Mouse (Mus musculus) macrophage (primary cell): Measurements from ENCODE around the gene Gm11733. TPM values are rescaled to one million over a fixed set of nuclear protein-coding genes. Genes with fewer than 3 reads are reported as not detected.

Experiments
- H3K27ac ChIP-seq: fragments of 350-480 bp; formaldehyde crosslinking; 2 replicates; pipeline ENCODE4 v1.9.0; 2021
- H3K36me3 ChIP-seq: fragments of 350-480 bp; formaldehyde crosslinking; 2 replicates; pipeline ENCODE4 v1.9.0; 2021; ENCODE audit errors: inconsistent target
- H3K4me3 ChIP-seq: fragments of 350-480 bp; formaldehyde crosslinking; 2 replicates; pipeline ENCODE4 v1.9.0; 2021; ENCODE audit errors: inconsistent target
- H3K79me2 ChIP-seq: fragments of 350-480 bp; formaldehyde crosslinking; 2 replicates; pipeline ENCODE4 v1.9.0; 2021; ENCODE audit errors: inconsistent target
- WGBS: methylation state at CpG from one replicate; pipeline ENCODE4 v1.1.7; 2026; ENCODE audit warnings: inconsistent platforms; ENCODE audit not compliant: missing documents; 5-methylcytosine and 5-hydroxymethylcytosine counted together
- polyA plus RNA-seq: library from polyadenylated mRNA; stranded (reverse); fragments of 250-400 nt; gene quantifications from 3 replicates; pipeline ENCODE4 v1.2.4, GENCODE M21; 2018; ENCODE audit warnings: inconsistent platforms

Gm11733 gene
- polyA plus RNA-seq, 1 experiment from 2014 or later = not detected

DNA sequence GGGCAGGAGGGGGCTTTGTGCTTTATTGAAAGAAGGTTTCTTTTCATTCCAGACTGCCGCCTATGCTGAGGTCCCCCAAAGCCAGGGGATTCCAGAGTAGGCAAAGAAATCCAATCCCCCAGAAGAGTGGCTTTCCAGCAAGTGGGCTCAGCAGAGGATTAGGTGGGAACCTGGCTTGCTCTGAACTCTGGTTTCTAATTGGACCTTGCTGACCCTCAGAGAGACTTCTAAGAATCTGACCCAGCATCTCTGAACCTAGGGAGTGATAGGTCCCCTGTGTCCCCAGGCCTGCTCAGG lies 8.0 kb downstream of the Gm11733 start:
- WGBS = 100% methylated on average over 1 of the region's 1 CpGs

DNA sequence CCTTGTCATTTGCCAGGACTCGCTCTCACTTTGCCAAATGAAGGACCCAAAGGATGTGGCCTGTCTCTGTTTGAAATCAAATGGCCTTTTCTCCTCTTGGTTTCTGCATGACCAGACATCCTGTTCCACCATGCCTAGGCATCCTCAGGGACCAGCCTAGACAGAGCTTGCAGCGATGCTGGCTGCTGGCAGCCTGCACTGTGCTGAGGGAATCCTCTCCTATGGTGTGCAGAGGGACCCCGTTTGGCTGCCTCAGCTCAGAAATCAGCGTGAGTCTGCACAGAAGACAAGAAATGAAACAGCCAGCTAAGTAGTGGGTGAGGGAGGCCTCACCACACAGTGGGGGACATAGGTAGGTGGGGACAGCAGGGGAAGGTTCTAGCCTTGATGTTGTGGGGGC lies 12.6 kb downstream of the Gm11733 start:
- Histone ChIP-seq H3K79me2 (no peaks in the 10 kb centered on the region), H3K36me3 (no peaks in the 10 kb centered on the region), H3K27ac (no peak overlapping the region), H3K4me3 (no peak overlapping the region)
- WGBS = 68% methylated on average over 4 of the region's 4 CpGs

More for the DNA sequence above, 8.0 kb downstream of the Gm11733 start:
- no peaks in the 10 kb centered on the region for H3K79me2 ChIP-seq
- H3K36me3 ChIP-seq = no peaks in the 10 kb centered on the region
- H3K27ac ChIP-seq = no peak overlapping the region
- no peak overlapping the region for H3K4me3 ChIP-seq

DNA sequence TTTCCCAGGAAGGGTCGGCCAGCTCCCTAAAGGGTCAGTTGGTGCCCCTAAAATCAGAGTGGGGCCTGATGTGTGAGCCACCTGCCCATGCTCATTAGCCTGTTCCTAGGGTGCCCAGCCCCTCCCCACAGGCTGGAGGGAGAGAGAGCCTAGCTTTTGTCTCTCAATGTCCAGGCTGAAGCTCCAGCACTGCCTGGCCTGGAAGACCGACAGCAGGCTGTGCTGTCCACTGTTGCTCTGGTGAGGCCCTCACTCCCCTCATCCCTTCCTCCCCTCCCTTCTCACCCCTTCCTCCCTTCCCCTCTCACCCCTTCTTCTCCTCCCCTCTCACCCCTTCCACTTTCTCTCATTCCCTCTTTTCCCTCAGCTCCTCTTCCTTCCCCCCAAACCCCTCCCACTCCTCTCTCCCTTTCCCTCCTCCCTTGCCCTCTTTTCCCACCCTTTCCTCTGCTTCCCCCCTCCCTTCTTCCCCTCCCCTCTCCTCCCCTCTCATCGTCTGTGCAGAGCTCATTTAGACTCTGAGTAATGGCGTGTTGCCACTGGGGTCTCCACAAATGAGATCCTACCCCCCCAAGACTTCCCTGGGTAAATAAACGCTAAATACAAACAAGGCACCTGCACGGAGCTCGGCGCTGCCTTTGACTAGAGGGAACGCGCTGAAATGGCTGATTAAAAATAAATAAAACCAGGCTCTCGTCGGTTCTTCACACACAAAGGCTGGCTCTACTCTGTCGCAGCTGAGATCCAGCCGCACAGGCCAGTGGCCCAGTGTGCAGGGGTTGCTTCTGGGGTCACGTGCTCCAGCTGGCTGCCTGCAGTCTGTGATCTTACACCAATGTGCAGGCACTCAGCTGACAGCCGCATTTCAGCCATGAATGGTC lies 13.3 kb downstream of the Gm11733 start:
- H3K27ac ChIP-seq = no peak overlapping the region
- no peaks in the 10 kb centered on the region for H3K79me2 ChIP-seq
- no peaks in the 10 kb centered on the region for H3K36me3 ChIP-seq
- WGBS = 75% methylated on average over 16 of the region's 16 CpGs
- no peak overlapping the region for H3K4me3 ChIP-seq

DNA sequence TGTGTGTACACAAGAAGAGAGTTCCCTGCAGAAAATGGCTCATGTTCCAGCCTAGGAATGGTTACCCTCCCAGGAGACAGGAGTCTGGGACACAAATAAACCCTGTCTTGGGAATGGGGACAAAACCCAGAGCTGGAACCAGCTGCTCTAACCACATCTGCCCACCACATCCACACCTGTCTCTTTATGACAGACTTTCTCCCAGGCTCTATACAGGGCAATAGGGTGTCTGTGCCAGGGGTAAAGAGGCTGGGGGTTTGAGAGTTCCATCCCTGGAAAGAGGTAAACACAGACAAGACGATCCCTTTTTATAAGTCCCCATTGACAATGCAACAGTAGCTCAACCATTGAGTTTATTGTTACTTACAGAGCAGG lies 14.0 kb downstream of the Gm11733 start:
- 92% methylated on average over 1 of the region's 1 CpGs for WGBS
- no peak overlapping the region for H3K27ac ChIP-seq
- no peaks in the 10 kb centered on the region for H3K79me2 ChIP-seq
- H3K4me3 ChIP-seq = no peak overlapping the region
- H3K36me3 ChIP-seq = no peaks in the 10 kb centered on the region

DNA sequence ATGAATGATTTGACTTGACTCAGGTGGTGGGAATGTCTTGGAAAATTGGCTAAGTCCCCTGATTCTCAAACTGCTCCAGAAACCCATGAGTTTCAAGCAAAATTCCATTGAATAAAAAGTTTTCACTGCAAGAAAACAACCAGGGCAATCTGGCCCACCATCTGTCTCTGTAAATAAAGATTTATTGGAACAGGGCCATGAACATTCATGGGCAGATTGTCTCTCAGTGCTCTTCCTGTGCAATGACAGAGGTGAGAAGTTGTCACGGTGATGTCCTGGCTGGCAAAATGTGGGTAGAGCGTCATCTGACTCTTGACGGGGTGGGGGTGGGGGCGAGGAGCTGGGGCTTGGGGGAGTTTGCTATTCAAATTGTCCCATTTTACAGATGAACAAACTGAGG lies 24.8 kb downstream of the Gm11733 start:
- 100% methylated on average over 4 of the region's 4 CpGs for WGBS
- Histone ChIP-seq H3K36me3 (no peaks in the 10 kb centered on the region), H3K4me3 (no peak overlapping the region), H3K79me2 (no peaks in the 10 kb centered on the region), H3K27ac (no peak overlapping the region)

DNA sequence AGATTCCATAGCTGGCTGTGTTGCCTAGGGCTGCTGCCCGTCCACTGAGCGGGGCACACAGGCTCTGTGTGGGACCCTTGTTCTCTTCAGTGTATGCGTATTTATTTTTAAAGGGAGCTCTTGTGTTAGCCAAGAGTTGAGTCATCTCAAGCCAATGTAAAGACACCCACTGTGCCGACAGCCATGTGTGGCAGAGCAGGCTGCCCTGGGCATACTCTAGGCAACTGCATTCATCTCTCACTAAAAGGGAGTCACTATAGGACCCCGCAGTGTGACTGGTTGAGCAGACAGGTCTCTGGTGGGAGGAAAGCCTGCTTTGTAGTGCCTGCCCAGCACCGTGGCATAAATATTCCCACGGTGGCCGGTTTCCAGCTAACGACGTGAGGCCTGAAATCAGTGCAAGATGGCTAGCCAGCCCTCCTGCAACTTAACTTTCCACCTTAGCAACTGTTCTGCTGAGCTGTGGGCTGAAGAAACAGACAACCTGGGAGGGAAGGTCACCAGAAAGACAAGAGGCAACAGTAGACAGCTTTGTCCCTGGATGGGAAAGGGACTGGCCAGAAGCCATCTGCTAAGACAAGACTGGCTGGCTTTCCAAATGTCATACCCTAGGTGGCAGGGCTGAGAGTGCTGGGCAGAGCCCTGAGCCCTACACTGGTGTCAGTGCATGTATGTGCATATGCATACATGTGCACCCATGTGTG lies 31.7 kb downstream of the Gm11733 start:
- H3K36me3 ChIP-seq = no peaks in the 10 kb centered on the region
- WGBS = 90% methylated on average over 10 of the region's 10 CpGs

GRCm38 (mm10) chr11:117516422-117516796 lies 32.2 kb downstream of the Gm11733 start:
- H3K36me3 ChIP-seq = no peaks in the 10 kb centered on the region
- H3K4me3 ChIP-seq = no peak overlapping the region
- 97% methylated on average over 3 of the region's 3 CpGs for WGBS
- no peak overlapping the region for H3K27ac ChIP-seq
- H3K79me2 ChIP-seq = no peaks in the 10 kb centered on the region

More for the DNA sequence above, 31.7 kb downstream of the Gm11733 start:
- Histone ChIP-seq H3K27ac (no peak overlapping the region), H3K79me2 (no peaks in the 10 kb centered on the region), H3K4me3 (no peak overlapping the region)

GRCm38 (mm10) chr11:117521906-117522780 lies 38.0 kb downstream of the Gm11733 start:
- H3K4me3 ChIP-seq = no peak overlapping the region
- no peak overlapping the region for H3K27ac ChIP-seq
- H3K79me2 ChIP-seq = no peaks in the 10 kb centered on the region
- WGBS = 88% methylated on average over 13 of the region's 13 CpGs
- H3K36me3 ChIP-seq = no peaks in the 10 kb centered on the region

GRCm38 (mm10) chr11:117522879-117523519 lies 38.8 kb downstream of the Gm11733 start:
- Histone ChIP-seq H3K36me3 (no peaks in the 10 kb centered on the region), H3K79me2 (no peaks in the 10 kb centered on the region), H3K4me3 (no peak overlapping the region), H3K27ac (no peak overlapping the region)
- 82% methylated on average over 16 of the region's 16 CpGs for WGBS

- no peaks in the 10 kb centered on the region for H3K79me2 ChIP-seq
- 18% methylated on average over 15 of the region's 18 CpGs for WGBS
- no peaks in the 10 kb centered on the region for H3K36me3 ChIP-seq
- H3K4me3 ChIP-seq = no peak overlapping the region
- H3K27ac ChIP-seq = no peak overlapping the region
Measured at GRCm38 (mm10) chr11:117525606-117526349, 41.6 kb downstream of the Gm11733 start.

DNA sequence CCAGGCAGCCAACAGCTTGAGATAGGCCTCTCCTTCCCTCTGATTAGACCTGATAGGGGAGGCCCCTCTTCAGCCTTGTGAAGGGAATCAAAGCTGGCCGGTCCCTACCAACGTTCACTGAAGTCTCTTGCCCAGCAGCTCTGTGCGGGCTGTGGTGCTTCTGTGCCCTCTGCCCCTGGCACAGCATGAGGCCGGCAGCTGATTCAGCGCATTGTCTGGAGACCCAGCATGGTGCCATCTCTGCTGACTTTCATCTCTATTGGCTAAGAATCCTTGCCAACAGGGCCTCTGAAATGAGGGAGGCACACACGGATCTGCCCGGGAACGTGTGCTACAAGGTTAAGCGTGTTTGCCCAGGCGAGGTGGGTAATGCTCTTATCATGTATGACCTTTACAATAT lies 48.2 kb downstream of the Gm11733 start:
- no peaks in the 10 kb centered on the region for H3K36me3 ChIP-seq
- H3K79me2 ChIP-seq = no peaks in the 10 kb centered on the region
- H3K27ac ChIP-seq = no peak overlapping the region
- H3K4me3 ChIP-seq = no peak overlapping the region
- 94% methylated on average over 9 of the region's 10 CpGs for WGBS

DNA sequence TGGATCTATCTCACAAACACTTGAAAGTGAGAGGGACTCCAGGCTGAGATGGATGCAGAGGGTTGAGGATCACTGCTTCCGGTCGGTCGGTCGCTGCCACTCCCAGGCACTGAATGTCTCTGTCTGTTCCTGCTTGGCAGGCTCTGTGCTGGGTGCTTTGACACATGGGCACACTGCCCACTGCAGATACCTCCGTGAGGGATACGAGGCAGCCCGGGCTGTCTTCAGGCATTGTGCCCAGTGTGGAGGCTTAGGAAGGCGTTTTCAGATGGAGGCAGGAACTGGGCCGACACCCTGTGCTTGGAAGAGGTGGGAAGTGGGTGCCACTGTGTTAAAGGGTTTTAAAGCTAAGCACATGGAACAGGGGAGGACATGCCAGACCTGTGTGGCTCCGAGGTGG lies 50.7 kb downstream of the Gm11733 start:
- Histone ChIP-seq H3K79me2 (no peaks in the 10 kb centered on the region), H3K4me3 (no peak overlapping the region), H3K27ac (no peak overlapping the region), H3K36me3 (no peaks in the 10 kb centered on the region)
- 82% methylated on average over 10 of the region's 10 CpGs for WGBS

- no peak overlapping the region for H3K27ac ChIP-seq
- H3K36me3 ChIP-seq = no peaks in the 10 kb centered on the region
- no peak overlapping the region for H3K4me3 ChIP-seq
- H3K79me2 ChIP-seq = no peaks in the 10 kb centered on the region
- WGBS = 53% methylated on average over 9 of the region's 9 CpGs
Measured at GRCm38 (mm10) chr11:117535491-117536304, 51.5 kb downstream of the Gm11733 start.
